Mouse (Mus musculus): ENCODE measurements around the gene Srgap2. TPM values are rescaled to one million over a fixed set of nuclear protein-coding genes. Genes with fewer than 3 reads are reported as not detected.

Srgap2 gene
- total and polyA plus RNA-seq, 2 experiments from 2014 or later: 24.5 to 69.3 TPM

DNA sequence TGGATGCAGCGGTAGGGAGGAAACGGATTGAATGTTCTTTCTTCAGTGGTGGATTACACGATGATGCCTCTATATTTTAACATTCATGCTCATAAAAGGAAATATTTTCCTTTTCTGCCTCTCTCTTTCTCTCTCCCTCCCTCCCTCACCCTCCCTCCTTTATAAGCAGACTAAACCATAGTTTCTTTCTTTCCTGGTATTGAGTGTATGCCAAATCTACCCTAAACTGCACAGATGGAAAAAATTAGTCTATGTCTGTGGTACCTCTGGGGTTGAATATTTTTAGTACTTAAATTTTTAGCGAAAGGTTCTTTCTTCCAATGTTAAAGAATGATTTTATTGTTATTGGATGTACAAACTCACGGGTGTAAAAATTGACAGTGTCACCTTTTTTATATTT, 14.8 kb upstream of the Srgap2 start:
- Histone ChIP-seq H3K9ac (replicated peaks; ENCODE audit: low read length) (no peak overlapping the region), H3K4me3 (ENCODE audit: low read length) (no peak overlapping the region), H3K4me2 (ENCODE audit: low read depth, low read length) (no peak overlapping the region), H3K9me3 (ENCODE audit: low read length) (no peaks in the 10 kb centered on the region), H3K4me1 (ENCODE audit: insufficient read depth, low read length) (no peaks in the 10 kb centered on the region), H3K27me3 (ENCODE audit: insufficient read depth, low read length) (no peaks in the 10 kb centered on the region), H3K27ac (no peak overlapping the region), H3K36me3 (ENCODE audit: insufficient read depth, low read length) (no peaks in the 10 kb centered on the region)
- ATAC-seq (no peak), DNase-seq (ENCODE audit: low spot score) (no peak)
- no peak for TF ChIP-seq CTCF (IDR thresholded peaks at IDR 0.05; ENCODE audit: low read depth)
- 86% methylated on average over 5 of the region's 5 CpGs for WGBS

DNA sequence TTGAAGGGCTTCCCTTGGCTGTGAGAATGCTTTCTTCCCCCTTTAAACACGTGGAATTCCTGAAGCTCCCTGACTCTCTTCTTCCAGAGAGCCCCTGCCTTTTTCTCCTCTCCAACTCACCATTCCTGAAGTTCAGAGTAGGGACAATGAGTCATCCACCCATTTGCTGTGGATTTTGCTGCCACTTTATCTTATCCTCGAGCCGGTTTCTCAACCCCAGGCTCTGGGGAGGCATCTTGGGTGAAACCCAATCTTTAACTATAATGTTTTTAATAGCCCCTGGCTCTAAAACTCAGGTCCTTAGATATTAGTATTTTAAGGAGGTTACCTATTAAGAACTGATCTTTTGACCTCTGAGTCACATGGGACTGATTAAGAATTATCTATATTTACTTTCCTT, 14.3 kb upstream of the Srgap2 start:
- no peak overlapping the region for H3K27ac ChIP-seq
- ATAC-seq: no peak
- H3K36me3 ChIP-seq (ENCODE audit: insufficient read depth, low read length): no peaks in the 10 kb centered on the region
- no peaks in the 10 kb centered on the region for H3K4me1 ChIP-seq (ENCODE audit: insufficient read depth, low read length)
- 55% methylated on average over 3 of the region's 3 CpGs for WGBS
- no peaks in the 10 kb centered on the region for H3K9me3 ChIP-seq (ENCODE audit: low read length)
- no peak overlapping the region for H3K4me3 ChIP-seq (ENCODE audit: low read length)
- no peak for DNase-seq (ENCODE audit: low spot score)
- no peak overlapping the region for H3K4me2 ChIP-seq (ENCODE audit: low read depth, low read length)
- no peak overlapping the region for H3K9ac ChIP-seq (replicated peaks; ENCODE audit: low read length)
- no peak for TF ChIP-seq CTCF (IDR thresholded peaks at IDR 0.05; ENCODE audit: low read depth)
- no peaks in the 10 kb centered on the region for H3K27me3 ChIP-seq (ENCODE audit: insufficient read depth, low read length)

DNA sequence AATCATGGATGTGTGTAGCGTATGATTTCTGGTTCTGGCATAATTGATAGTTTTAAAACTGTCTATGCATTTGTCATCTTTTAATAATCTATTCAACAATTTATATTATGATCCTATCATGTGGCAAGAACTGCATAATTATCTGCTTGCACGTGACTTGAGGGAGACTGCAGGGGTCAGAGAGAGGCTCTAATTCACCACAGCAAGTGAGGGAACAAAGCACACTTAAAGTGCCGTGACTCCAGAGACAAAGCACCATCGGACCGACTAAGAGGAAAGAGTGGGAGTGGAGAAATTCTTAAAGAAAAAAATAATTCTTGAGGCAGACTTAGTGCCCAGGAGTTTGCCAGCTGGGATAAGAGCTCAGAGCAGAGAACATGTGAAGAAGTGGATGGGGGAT, 13.6 kb upstream of the Srgap2 start:
- H3K9me3 ChIP-seq (ENCODE audit: low read length): no peaks in the 10 kb centered on the region
- no peaks in the 10 kb centered on the region for H3K27me3 ChIP-seq (ENCODE audit: insufficient read depth, low read length)
- WGBS: 29% methylated on average over 5 of the region's 5 CpGs
- H3K27ac ChIP-seq: no peak overlapping the region
- TF ChIP-seq CTCF (IDR thresholded peaks at IDR 0.05; ENCODE audit: low read depth): no peak
- no peak for ATAC-seq
- no peak overlapping the region for H3K9ac ChIP-seq (replicated peaks; ENCODE audit: low read length)
- no peak for DNase-seq (ENCODE audit: low spot score)
- H3K4me1 ChIP-seq (ENCODE audit: insufficient read depth, low read length): no peaks in the 10 kb centered on the region
- H3K4me3 ChIP-seq (ENCODE audit: low read length): no peak overlapping the region
- no peaks in the 10 kb centered on the region for H3K36me3 ChIP-seq (ENCODE audit: insufficient read depth, low read length)
- H3K4me2 ChIP-seq (ENCODE audit: low read depth, low read length): no peak overlapping the region

DNA sequence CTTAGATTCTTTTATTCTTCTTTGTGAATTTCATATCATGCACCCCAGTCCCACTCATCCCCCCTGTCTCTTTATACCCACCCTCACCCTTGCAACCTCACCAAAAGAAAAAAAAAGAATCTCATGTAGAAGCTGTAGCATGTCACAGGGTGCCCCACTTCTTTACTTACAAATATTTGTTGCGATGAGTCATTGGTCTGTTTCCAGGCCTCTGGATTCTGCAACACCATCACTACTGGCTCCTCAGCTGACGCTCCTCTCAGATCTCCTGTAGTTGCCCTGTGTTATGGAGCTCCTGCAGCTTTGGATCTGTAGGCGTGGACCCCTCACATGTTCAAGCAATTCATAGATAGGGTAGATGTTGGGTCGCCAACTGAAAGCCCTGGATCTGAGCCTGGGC, 12.6 kb upstream of the Srgap2 start:
- Histone ChIP-seq H3K27me3 (ENCODE audit: insufficient read depth, low read length) (no peaks in the 10 kb centered on the region), H3K4me2 (ENCODE audit: low read depth, low read length) (no peak overlapping the region), H3K9ac (replicated peaks; ENCODE audit: low read length) (no peak overlapping the region), H3K36me3 (ENCODE audit: insufficient read depth, low read length) (no peaks in the 10 kb centered on the region), H3K9me3 (ENCODE audit: low read length) (no peaks in the 10 kb centered on the region), H3K4me1 (ENCODE audit: insufficient read depth, low read length) (no peaks in the 10 kb centered on the region), H3K4me3 (ENCODE audit: low read length) (no peak overlapping the region), H3K27ac (no peak overlapping the region)
- no peak for ATAC-seq
- TF ChIP-seq CTCF (IDR thresholded peaks at IDR 0.05; ENCODE audit: low read depth): no peak
- DNase-seq (ENCODE audit: low spot score): no peak
- WGBS: 93% methylated on average over 4 of the region's 4 CpGs

DNA sequence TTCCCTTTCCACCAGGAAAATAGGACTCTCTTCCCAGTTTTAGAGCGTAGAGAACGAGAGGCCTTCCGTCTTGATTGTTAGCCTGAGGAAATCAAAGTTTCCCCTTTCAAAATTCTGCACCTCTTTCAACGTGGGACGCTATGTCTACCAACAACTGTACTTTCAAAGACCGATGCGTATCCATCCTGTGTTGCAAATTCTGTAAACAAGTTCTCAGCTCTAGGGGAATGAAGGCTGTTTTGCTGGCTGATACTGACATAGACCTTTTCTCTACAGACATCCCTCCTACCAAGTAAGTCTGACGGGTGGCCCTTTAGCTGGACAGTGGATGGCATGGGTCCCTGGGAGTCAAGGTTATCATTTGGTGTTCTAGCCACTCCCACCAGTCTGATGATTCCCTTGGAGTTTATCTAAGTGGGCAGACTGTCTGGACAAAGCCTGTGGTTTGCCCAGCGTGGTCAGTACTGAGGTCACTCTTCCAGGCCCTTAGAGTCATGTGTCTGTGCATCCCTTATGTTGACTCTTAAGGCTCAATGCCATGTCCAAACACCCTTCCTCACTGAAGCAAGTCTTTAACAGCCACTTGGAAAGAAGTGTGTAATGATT, 1.5 kb upstream of the Srgap2 start:
- TF ChIP-seq CTCF (IDR thresholded peaks at IDR 0.05; ENCODE audit: low read depth): no peak
- ATAC-seq: no peak
- Histone ChIP-seq H3K4me3 (ENCODE audit: low read length) (peak overlapping the region; percentile 74), H3K4me2 (ENCODE audit: low read depth, low read length) (peak overlapping the region; percentile 98), H3K27ac (no peak overlapping the region), H3K9ac (replicated peaks; ENCODE audit: low read length) (peak overlapping the region; percentile 35), H3K9me3 (ENCODE audit: low read length) (no peaks in the 10 kb centered on the region), H3K36me3 (ENCODE audit: insufficient read depth, low read length) (no peaks in the 10 kb centered on the region), H3K27me3 (ENCODE audit: insufficient read depth, low read length) (no peaks in the 10 kb centered on the region), H3K4me1 (ENCODE audit: insufficient read depth, low read length) (peaks cover 10% of the 10 kb centered on the region)
- under 1% methylated on average over 9 of the region's 9 CpGs for WGBS
- no peak for DNase-seq (ENCODE audit: low spot score)

DNA sequence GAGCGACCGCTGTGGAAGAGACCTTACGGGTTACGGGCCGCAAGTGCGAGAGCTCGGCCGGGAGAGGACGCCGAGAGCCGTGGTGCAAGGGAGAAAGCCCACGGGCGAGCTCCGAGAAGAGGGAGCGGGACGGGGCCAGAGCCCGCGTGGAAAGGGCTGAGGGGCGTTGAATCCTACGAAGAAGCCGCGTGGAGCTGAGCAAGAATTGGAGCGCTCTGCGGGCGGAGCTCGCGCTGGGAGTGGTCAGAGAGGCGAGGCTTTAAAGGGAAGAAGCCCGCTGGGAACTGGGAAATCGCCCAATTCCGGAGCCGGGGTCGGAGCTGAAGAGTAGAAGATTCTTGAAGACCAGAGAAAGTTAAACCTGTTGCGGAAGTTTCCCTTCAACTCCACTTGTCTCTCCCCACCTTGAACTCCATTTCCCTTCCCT, 942 bp upstream of the Srgap2 start:
- no peak for TF ChIP-seq CTCF (IDR thresholded peaks at IDR 0.05; ENCODE audit: low read depth)
- Histone ChIP-seq H3K36me3 (ENCODE audit: insufficient read depth, low read length) (no peaks in the 10 kb centered on the region), H3K27me3 (ENCODE audit: insufficient read depth, low read length) (no peaks in the 10 kb centered on the region), H3K9ac (replicated peaks; ENCODE audit: low read length) (peak overlapping the region; percentile 35), H3K4me3 (ENCODE audit: low read length) (peak overlapping the region; percentile 74), H3K4me1 (ENCODE audit: insufficient read depth, low read length) (peaks cover 10% of the 10 kb centered on the region), H3K9me3 (ENCODE audit: low read length) (no peaks in the 10 kb centered on the region), H3K4me2 (ENCODE audit: low read depth, low read length) (peak overlapping the region; percentile 98), H3K27ac (peak overlapping the region; percentile 48; the same call in 1 of the 2 replicates)
- ATAC-seq: no peak
- DNase-seq (ENCODE audit: low spot score): peak; percentile 68
- WGBS: 0% methylated on average over 33 of the region's 34 CpGs
